ENCODE assay signal across 10 mouse cellular contexts in the genomic region with DNA sequence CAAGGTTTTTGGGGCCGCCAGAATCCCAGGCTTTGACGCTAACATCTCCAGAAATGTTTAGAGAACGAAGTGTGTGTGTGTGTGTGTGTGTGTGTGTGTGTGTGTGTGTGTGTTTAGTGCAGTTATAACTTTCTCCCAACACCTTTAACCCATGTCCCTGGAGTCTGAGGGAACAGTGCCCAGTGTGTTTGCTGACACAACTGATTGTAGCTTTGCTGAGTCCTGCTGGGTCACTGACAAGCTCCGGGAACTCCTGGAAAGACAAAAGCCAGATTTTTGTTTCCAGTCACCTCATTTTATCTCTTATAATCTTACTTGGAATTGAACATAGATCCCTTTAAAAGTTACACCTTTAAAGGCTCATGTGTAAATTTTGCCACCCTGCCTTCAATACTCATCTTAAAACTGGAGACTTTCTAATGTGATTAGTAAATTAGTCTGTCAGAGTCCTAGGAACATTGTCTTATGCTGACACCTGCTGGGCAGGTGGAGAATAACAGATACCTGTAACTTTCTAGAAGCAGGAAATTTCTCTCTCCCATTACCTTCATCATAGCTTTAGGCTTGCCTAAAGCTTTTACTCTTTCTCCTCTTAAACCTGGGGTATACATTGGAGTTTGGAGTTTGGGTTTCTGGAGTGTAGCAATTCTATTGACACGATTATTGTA. TPM values are rescaled to one million over a fixed set of nuclear protein-coding genes. Genes with fewer than 3 reads are reported as not detected.
DNase-seq lines count a peak whose midpoint lies in the region; ATAC-seq lines count a peak whose summit lies in the region.
"Had no signal": no experiment of that assay in that cellular context is flagged by ENCODE, and none has a peak within 500 bp of the region (broad histone marks: within the 10 kb centered on the region; RNA-seq: fewer than 3 reads in every experiment).

No protein-coding gene starts in this region.

- H3K27ac ChIP-seq in hindbrain, embryonic 16.5 days (ENCODE audit: low read depth, low read length): no peak overlapping the region
- no peak overlapping the region for H3K27ac ChIP-seq in hindbrain, embryonic 10.5 days
- H3K27ac ChIP-seq: limb, embryonic 15.5 days had no signal

- H3K9me3 ChIP-seq in hindbrain, embryonic 16.5 days (ENCODE audit: control insufficient read depth, low read length): no peaks in the 10 kb centered on the region
- H3K9me3 ChIP-seq in hindbrain, embryonic 10.5 days: no peaks in the 10 kb centered on the region
- H3K9me3 ChIP-seq: limb, embryonic 15.5 days had no signal

- no peak overlapping the region for H3K4me2 ChIP-seq in hindbrain, embryonic 16.5 days (ENCODE audit: low read length)
- H3K4me2 ChIP-seq: limb, embryonic 15.5 days had no signal

- H3K4me3 ChIP-seq in hindbrain, embryonic 16.5 days (ENCODE audit: low read length): no peak overlapping the region
- no peak overlapping the region for H3K4me3 ChIP-seq in hindbrain, embryonic 10.5 days
- H3K4me3 ChIP-seq: erythroblast, embryonic 14.5 days; limb, embryonic 15.5 days had no signal

- ATAC-seq in hindbrain, embryonic 16.5 days: peak; percentile 57; the same call in 1 of the 2 replicates
- ATAC-seq in common myeloid progenitor, adult 5-6 weeks (replicated peaks; ENCODE audit: low read depth, poor library complexity, severe bottlenecking): peak; percentile 50; the same call in 1 of the 2 replicates

- intact Hi-C loops in left cerebral cortex, postnatal 25 days (cut with DNase I): loop anchor here (1.0 to 5.0 kb wide), 2 partner anchors 183 to 279 kb away; partner anchors contain the start of gene Prkar2b

- no peaks in the 10 kb centered on the region for H3K4me1 ChIP-seq in hindbrain, embryonic 16.5 days (ENCODE audit: control insufficient read depth, insufficient read depth, low read depth, low read length)
- no peaks in the 10 kb centered on the region for H3K4me1 ChIP-seq in hindbrain, embryonic 10.5 days (replicated peaks)
- H3K4me1 ChIP-seq: limb, embryonic 15.5 days had no signal

- H3K36me3 ChIP-seq in hindbrain, embryonic 16.5 days (ENCODE audit: control insufficient read depth, insufficient read depth, low read length): no peaks in the 10 kb centered on the region
- no peaks in the 10 kb centered on the region for H3K36me3 ChIP-seq in hindbrain, embryonic 10.5 days
- H3K36me3 ChIP-seq: limb, embryonic 15.5 days had no signal

- H3K27me3 ChIP-seq in hindbrain, embryonic 16.5 days (replicated peaks; ENCODE audit: control insufficient read depth, insufficient read depth, low read length): no peaks in the 10 kb centered on the region
- no peaks in the 10 kb centered on the region for H3K27me3 ChIP-seq in hindbrain, embryonic 10.5 days (ENCODE audit: insufficient read depth, poor library complexity, severe bottlenecking)
- H3K27me3 ChIP-seq: limb, embryonic 15.5 days had no signal

- H3K9ac ChIP-seq in hindbrain, embryonic 16.5 days (ENCODE audit: low read depth, low read length): no peak overlapping the region
- H3K9ac ChIP-seq: limb, embryonic 15.5 days had no signal

- DNase-seq in hindbrain, embryonic 10.5 days (ENCODE audit: low spot score): no peak
- DNase-seq in CD4-positive, CD25-positive, alpha-beta regulatory T cell, adult 2 months (ENCODE audit: low read depth, low spot score): peak; percentile 80
- DNase-seq in R1 (ENCODE audit: low read depth, low spot score): peak; percentile 37
- DNase-seq in left cerebral cortex, postnatal 25 days (ENCODE audit: low spot score in 2 of 2): peak; percentile 35 to 51
- peak; percentile 21 for DNase-seq in retina, postnatal 7 days (ENCODE audit: low read depth, low spot score)
- DNase-seq in ovary, postnatal 36 days (ENCODE audit: low spot score): no peak

- 76% methylated on average over 5 of the region's 5 CpGs for WGBS in hindbrain, embryonic 16.5 days
- WGBS in hindbrain, embryonic 10.5 days: 72% methylated on average over 5 of the region's 5 CpGs

RNA-seq across cellular contexts. Expression of gene Pik3cg, which starts 37.2 kb away (rescaled TPM):
- polyA plus RNA-seq in hindbrain, embryonic 16.5 days (2015; fragmentation: Nextera tagmentation; extraction: Ambion mirVana): 0.98 and 1.4 TPM in 2 replicates
- 1.00 and 1.2 TPM in 2 replicates for polyA plus RNA-seq in hindbrain, embryonic 10.5 days (2016; fragmentation: Nextera tagmentation; extraction: Ambion mirVana)
- total RNA-seq in common myeloid progenitor, adult 5-6 weeks (2017): 46.3 and 60.0 TPM in 2 replicates
- 1 to 10 TPM; 3.7 to 4.6 TPM for total RNA-seq in left cerebral cortex, postnatal 25 days (2021)

Comparison
In these comparisons a context has a peak if more than half of its experiments do, and no peak if none do; other contexts are left out.
1. DNase-seq: peak in CD4-positive, CD25-positive, alpha-beta regulatory T cell, adult 2 months (single experiment), R1 (single experiment), left cerebral cortex, postnatal 25 days (2 of 2) and retina, postnatal 7 days (single experiment); none in hindbrain, embryonic 10.5 days (single experiment) and ovary, postnatal 36 days (single experiment).